Mouse (Mus musculus) limb, embryonic 11.5 days (tissue): Measurements from ENCODE around the gene Prdx1. TPM values are rescaled to one million over a fixed set of nuclear protein-coding genes. Genes with fewer than 3 reads are reported as not detected.

Experiments
- ATAC-seq: fragments of 200-750 bp; cut with Nextera tagmentation; 2 replicates; pipeline ENCODE4 v1.8.0; 2017; ENCODE audit warnings: low read depth; ENCODE audit not compliant: insufficient number of reproducible peaks, low FRiP score, low TSS enrichment
- DNase-seq: peaks from one replicate; pipeline ENCODE4 v3.0.0-alpha.2; 2015; ENCODE audit warnings: low spot score
- H3K27ac ChIP-seq: fragments of 300-500 bp; sonication (generic); replicated peaks from 2 replicates; pipeline ENCODE4 v1.5.1; 2014; ENCODE audit warnings: low read depth, mild to moderate bottlenecking, low read length
- H3K27me3 ChIP-seq: fragments of 300-500 bp; sonication (generic); 2 replicates; pipeline ENCODE4 v1.6.1; 2014; ENCODE audit warnings: mild to moderate bottlenecking, low read length, mixed read lengths; ENCODE audit not compliant: control insufficient read depth, insufficient read depth
- H3K36me3 ChIP-seq: fragments of 300-500 bp; sonication (generic); 2 replicates; pipeline ENCODE4 v1.6.1; 2014; ENCODE audit warnings: mild to moderate bottlenecking, low read length, moderate library complexity, mixed read lengths; ENCODE audit not compliant: control insufficient read depth, insufficient read depth
- H3K4me1 ChIP-seq: fragments of 300-500 bp; sonication (generic); 2 replicates; pipeline ENCODE4 v1.6.1; 2014; ENCODE audit warnings: low read length, mixed read lengths; ENCODE audit not compliant: control insufficient read depth, insufficient read depth
- H3K4me2 ChIP-seq: fragments of 300-500 bp; sonication (generic); 2 replicates; pipeline ENCODE4 v1.6.1; 2014; ENCODE audit warnings: low read depth, mild to moderate bottlenecking, moderate library complexity; ENCODE audit not compliant: severe bottlenecking
- H3K4me3 ChIP-seq: fragments of 300-500 bp; sonication (generic); 2 replicates; pipeline ENCODE4 v1.5.1; 2014; ENCODE audit warnings: low read depth, low read length
- H3K9ac ChIP-seq: fragments of 300-500 bp; sonication (generic); 2 replicates; pipeline ENCODE4 v1.6.1; 2014; ENCODE audit warnings: mild to moderate bottlenecking, low read length
- H3K9me3 ChIP-seq: fragments of 300-500 bp; sonication (generic); 2 replicates; pipeline ENCODE4 v1.6.1; 2016; ENCODE audit warnings: low read length; ENCODE audit not compliant: control insufficient read depth
- WGBS: fragments of 180-500 bp; shearing (Covaris S2); extraction: QIAGEN DNeasy Blood & Tissue Kit; methylation state at CpG from one replicate; pipeline ENCODE4 v1.1.7; 2014; 5-methylcytosine and 5-hydroxymethylcytosine counted together
- polyA plus RNA-seq: library from polyadenylated mRNA; unstranded; fragments of >200 nt; fragmentation: Nextera tagmentation; extraction: Ambion mirVana; gene quantifications from 2 replicates; pipeline ENCODE4 v1.2.1, GENCODE M21; 2014

Prdx1 gene
- polyA plus RNA-seq, 1 experiment from 2014 or later: 1,286 TPM

- H3K9me3 ChIP-seq: no peaks in the 10 kb centered on the region
- H3K36me3 ChIP-seq: peaks cover 2% of the 10 kb centered on the region; the same call in 1 of the 2 replicates
- no peak overlapping the region for H3K4me2 ChIP-seq
- WGBS: 93% methylated on average over 4 of the region's 4 CpGs
- no peaks in the 10 kb centered on the region for H3K27me3 ChIP-seq
- no peak overlapping the region for H3K27ac ChIP-seq
- no peak for DNase-seq
- no peak for ATAC-seq
- H3K4me3 ChIP-seq: no peak overlapping the region
- H3K9ac ChIP-seq: no peak overlapping the region
- peaks cover 6% of the 10 kb centered on the region; the same call in 1 of the 2 replicates for H3K4me1 ChIP-seq
Measured at GRCm38 (mm10) chr4:116683957-116684356, 1.4 kb upstream of the Prdx1 start.

- H3K9ac ChIP-seq: no peak overlapping the region; the same call in 1 of the 2 replicates
- H3K4me2 ChIP-seq: no peak overlapping the region
- WGBS: 66% methylated on average over 2 of the region's 2 CpGs
Measured at GRCm38 (mm10) chr4:116684665-116685064, 679 bp upstream of the Prdx1 start.

GRCm38 (mm10) chr4:116687041-116687440 lies 1.7 kb downstream of the Prdx1 start:
- ATAC-seq (no peak), DNase-seq (no peak)
- 39% methylated on average over 1 of the region's 1 CpGs for WGBS
- no peak overlapping the region for H3K27ac ChIP-seq
- H3K36me3 ChIP-seq: peaks cover 6% of the 10 kb centered on the region; the same call in 1 of the 2 replicates
- H3K9ac ChIP-seq: no peak overlapping the region; the same call in 1 of the 2 replicates
- H3K27me3 ChIP-seq: no peaks in the 10 kb centered on the region
- H3K4me1 ChIP-seq: peaks cover 6% of the 10 kb centered on the region; the same call in 1 of the 2 replicates
- H3K4me3 ChIP-seq: peak overlapping the region; percentile 53; the same call in 1 of the 2 replicates
- peak overlapping the region; percentile 65 for H3K4me2 ChIP-seq
- no peaks in the 10 kb centered on the region for H3K9me3 ChIP-seq

More at GRCm38 (mm10) chr4:116684665-116685064, 679 bp upstream of the Prdx1 start:
- peak overlapping the region; percentile 84; the same call in 1 of the 2 replicates for H3K27ac ChIP-seq
- H3K4me3 ChIP-seq: peak overlapping the region; percentile 53; the same call in 1 of the 2 replicates
- no peak for DNase-seq
- peaks cover 6% of the 10 kb centered on the region; the same call in 1 of the 2 replicates for H3K4me1 ChIP-seq
- H3K27me3 ChIP-seq: no peaks in the 10 kb centered on the region
- H3K36me3 ChIP-seq: peaks cover 3% of the 10 kb centered on the region; the same call in 1 of the 2 replicates
- H3K9me3 ChIP-seq: no peaks in the 10 kb centered on the region
- ATAC-seq: no peak

GRCm38 (mm10) chr4:116689309-116689876 lies 4.0 kb downstream of the Prdx1 start:
- no peaks in the 10 kb centered on the region for H3K9me3 ChIP-seq
- H3K4me3 ChIP-seq: no peak overlapping the region
- no peak overlapping the region for H3K9ac ChIP-seq
- H3K27ac ChIP-seq: no peak overlapping the region
- ATAC-seq: no peak
- H3K27me3 ChIP-seq: no peaks in the 10 kb centered on the region
- H3K4me2 ChIP-seq: no peak overlapping the region
- peaks cover 6% of the 10 kb centered on the region; the same call in 1 of the 2 replicates for H3K4me1 ChIP-seq
- peaks cover 14% of the 10 kb centered on the region for H3K36me3 ChIP-seq
- 85% methylated on average over 4 of the region's 4 CpGs for WGBS
- no peak for DNase-seq

- no peak for ATAC-seq
- 87% methylated on average over 2 of the region's 2 CpGs for WGBS
- H3K4me1 ChIP-seq: no peaks in the 10 kb centered on the region
- no peak overlapping the region for H3K4me3 ChIP-seq
- H3K9ac ChIP-seq: no peak overlapping the region
- H3K36me3 ChIP-seq: peaks cover 19% of the 10 kb centered on the region
- no peaks in the 10 kb centered on the region for H3K27me3 ChIP-seq
- no peak for DNase-seq
- no peak overlapping the region for H3K4me2 ChIP-seq
- H3K9me3 ChIP-seq: no peaks in the 10 kb centered on the region
- H3K27ac ChIP-seq: no peak overlapping the region
Measured at GRCm38 (mm10) chr4:116692146-116692545, 6.8 kb downstream of the Prdx1 start.

DNA sequence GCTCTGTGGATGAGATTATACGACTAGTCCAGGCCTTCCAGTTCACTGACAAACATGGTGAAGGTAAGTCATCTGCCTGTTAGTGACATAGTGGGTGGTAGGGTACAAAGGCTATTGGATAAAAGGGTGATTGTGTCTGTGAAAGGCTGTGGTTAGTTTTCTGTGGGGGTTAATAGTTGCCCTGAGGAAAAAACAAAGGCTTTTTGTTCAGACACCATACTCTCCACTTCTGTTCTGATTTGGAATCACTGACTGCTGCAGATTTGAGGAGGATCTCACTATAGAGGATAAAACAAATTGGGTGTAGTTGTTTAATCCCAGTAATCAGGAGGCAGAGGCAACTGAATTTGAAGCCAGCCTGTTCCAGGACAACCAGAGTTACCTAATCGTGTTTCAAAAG lies 8.4 kb downstream of the Prdx1 start:
- no peak overlapping the region for H3K9ac ChIP-seq
- H3K27ac ChIP-seq: no peak overlapping the region
- H3K36me3 ChIP-seq: peaks cover 19% of the 10 kb centered on the region
- no peak overlapping the region for H3K4me2 ChIP-seq
- H3K9me3 ChIP-seq: no peaks in the 10 kb centered on the region
- no peak for ATAC-seq
- WGBS: 97% methylated on average over 2 of the region's 2 CpGs
- no peak overlapping the region for H3K4me3 ChIP-seq
- H3K4me1 ChIP-seq: no peaks in the 10 kb centered on the region
- H3K27me3 ChIP-seq: no peaks in the 10 kb centered on the region
- DNase-seq: no peak

- H3K9ac ChIP-seq: no peak overlapping the region
- no peaks in the 10 kb centered on the region for H3K4me1 ChIP-seq
- no peak overlapping the region for H3K27ac ChIP-seq
- H3K4me3 ChIP-seq: no peak overlapping the region
- peaks cover 12% of the 10 kb centered on the region for H3K36me3 ChIP-seq
- DNase-seq: no peak
- no peaks in the 10 kb centered on the region for H3K9me3 ChIP-seq
- no peaks in the 10 kb centered on the region for H3K27me3 ChIP-seq
- no peak overlapping the region for H3K4me2 ChIP-seq
- WGBS: 83% methylated on average over 2 of the region's 2 CpGs
- no peak for ATAC-seq
Measured at GRCm38 (mm10) chr4:116698693-116699342, 13.5 kb downstream of the Prdx1 start.

- Histone ChIP-seq H3K9ac (no peak overlapping the region), H3K36me3 (peaks cover 8% of the 10 kb centered on the region), H3K4me1 (no peaks in the 10 kb centered on the region), H3K4me3 (no peak overlapping the region), H3K9me3 (no peaks in the 10 kb centered on the region), H3K4me2 (no peak overlapping the region), H3K27me3 (no peaks in the 10 kb centered on the region), H3K27ac (no peak overlapping the region)
- 72% methylated on average over 1 of the region's 1 CpGs for WGBS
- ATAC-seq (no peak), DNase-seq (no peak)
Measured at GRCm38 (mm10) chr4:116700964-116701363, 15.6 kb downstream of the Prdx1 start.
